Mouse (Mus musculus) forebrain, postnatal 0 days (tissue): ENCODE data around the gene Olfr506. TPM values are rescaled to one million over a fixed set of nuclear protein-coding genes. Genes with fewer than 3 reads are reported as not detected.
"Not testable (repeated sequence)": the region's sequence is repeated elsewhere in the genome, so short reads cannot be mapped to it uniquely, and the experiment has no call there.

Source experiments
- ATAC-seq: fragments of 200-750 bp; cut with Nextera tagmentation; 2 replicates; pipeline ENCODE4 v1.8.0; 2017; ENCODE audit warnings: mild to moderate bottlenecking, moderate library complexity
- DNase-seq: peaks from one replicate; pipeline ENCODE4 v3.0.0-alpha.2; 2015
- H3K27ac ChIP-seq: fragments of 300-500 bp; sonication (generic); 2 replicates; pipeline ENCODE4 v1.5.1; 2014; ENCODE audit warnings: low read depth, mild to moderate bottlenecking, antibody characterized with exemption, low read length, moderate library complexity, mixed read lengths
- H3K27me3 ChIP-seq: fragments of 300-500 bp; sonication (generic); 2 replicates; pipeline ENCODE4 v1.6.1; 2014; ENCODE audit warnings: mild to moderate bottlenecking, low read length, mixed read lengths; ENCODE audit not compliant: insufficient read depth
- H3K36me3 ChIP-seq: fragments of 300-500 bp; sonication (generic); 2 replicates; pipeline ENCODE4 v1.6.1; 2014; ENCODE audit warnings: mild to moderate bottlenecking, moderate library complexity; ENCODE audit not compliant: insufficient read depth
- H3K4me1 ChIP-seq: fragments of 300-500 bp; sonication (generic); 2 replicates; pipeline ENCODE4 v1.6.1; 2014; ENCODE audit warnings: antibody characterized with exemption; ENCODE audit not compliant: insufficient read depth
- H3K4me2 ChIP-seq: fragments of 300-500 bp; sonication (generic); 2 replicates; pipeline ENCODE4 v1.6.1; 2014; ENCODE audit warnings: low read depth, mild to moderate bottlenecking, moderate library complexity
- H3K4me3 ChIP-seq: fragments of 300-500 bp; sonication (generic); 2 replicates; pipeline ENCODE4 v1.5.1; 2014; ENCODE audit warnings: low read depth, low read length, mixed read lengths
- H3K9ac ChIP-seq: fragments of 300-500 bp; sonication (generic); 2 replicates; pipeline ENCODE4 v1.6.1; 2014; ENCODE audit warnings: mild to moderate bottlenecking
- H3K9me3 ChIP-seq: fragments of 300-500 bp; sonication (generic); 2 replicates; pipeline ENCODE4 v1.6.1; 2016; ENCODE audit warnings: low read length
- CTCF ChIP-seq: sonication (generic); IDR thresholded peaks from 2 replicates; pipeline ENCODE4 v1.5.1; 2016; ENCODE audit warnings: antibody characterized with exemption, control low read depth, low read depth
- WGBS: fragments of 180-500 bp; shearing (Covaris S2); extraction: QIAGEN DNeasy Blood & Tissue Kit; methylation state at CpG from one replicate; pipeline ENCODE4 v1.1.7; 2014; 5-methylcytosine and 5-hydroxymethylcytosine counted together
- polyA plus RNA-seq: library from polyadenylated mRNA; unstranded; fragments of >200 nt; fragmentation: Nextera tagmentation; extraction: Ambion mirVana; gene quantifications from 2 replicates; pipeline ENCODE4 v1.2.1, GENCODE M21; 2015
- total RNA-seq: library from RNA; depleted of rRNA; stranded (reverse); fragments of >200 nt; gene quantifications from 2 replicates; pipeline ENCODE4 v1.2.3, GENCODE M21; 2014; rRNA removed

The Olfr506 gene
- total RNA-seq (not detected in 2 replicates), polyA plus RNA-seq (not detected in 2 replicates)

DNA sequence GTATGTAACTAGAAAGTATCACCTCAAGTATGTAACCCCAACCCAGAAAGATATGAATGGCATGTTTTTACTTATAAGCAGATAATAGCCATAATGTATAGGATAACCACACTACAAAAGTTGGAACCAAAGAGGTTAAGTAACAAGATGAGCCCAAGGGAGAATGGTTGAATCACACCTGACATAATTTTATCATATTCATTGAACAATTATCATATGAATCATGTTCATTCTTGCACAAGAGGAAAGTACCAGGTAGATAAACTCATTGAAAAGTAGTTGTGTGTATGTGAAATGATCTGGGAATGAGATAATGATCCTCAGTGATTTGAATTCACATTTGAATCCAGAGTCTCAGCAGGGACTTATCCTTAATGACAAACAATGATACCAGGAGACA lies at the start of gene Olfr506:
Gene Olfr506 (plus strand): TSS at position 301 of the 400 bp plus-strand sequence.
- H3K9ac ChIP-seq, result no peak within 1 kb of the TSS
- no peak within 1 kb of the TSS for H3K27ac ChIP-seq
- DNase-seq, result no peak
- no peaks in the 10 kb centered on the region for H3K36me3 ChIP-seq
- H3K4me1 ChIP-seq, result no peaks in the 10 kb centered on the region
- H3K9me3 ChIP-seq, result no peaks in the 10 kb centered on the region
- ATAC-seq, result no peak
- no peak within 1 kb of the TSS for H3K4me2 ChIP-seq
- no peak for TF ChIP-seq CTCF
- no peak within 1 kb of the TSS for H3K4me3 ChIP-seq
- H3K27me3 ChIP-seq, result no peaks in the 10 kb centered on the region

DNA sequence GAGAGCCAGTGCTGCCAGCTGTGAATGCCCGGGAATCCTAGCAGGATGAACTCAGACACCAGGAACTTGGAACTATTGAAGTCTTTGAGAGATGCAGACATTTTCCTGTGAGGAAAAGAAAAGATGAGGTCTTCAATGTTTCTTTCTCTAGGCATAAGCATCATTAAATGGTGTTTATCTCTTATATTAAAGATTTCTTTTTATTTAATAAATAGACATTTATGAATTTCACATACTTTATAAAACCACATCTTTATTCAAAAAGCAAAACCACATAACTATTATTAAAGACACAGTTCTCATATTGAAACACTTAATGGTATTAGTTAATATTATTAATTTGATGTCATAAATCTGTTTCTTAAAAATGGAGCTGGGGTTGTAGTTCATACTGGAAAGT lies 44.9 kb upstream of the Olfr506 start, which contains the start of gene Olfr504:
Gene Olfr504 (minus strand): TSS at position 101 of the 400 bp plus-strand sequence.
- DNase-seq, result no peak
- H3K9me3 ChIP-seq, result no peaks in the 10 kb centered on the region
- no peaks in the 10 kb centered on the region for H3K4me1 ChIP-seq
- WGBS, result 95% methylated on average over 1 of the region's 1 CpGs
- H3K36me3 ChIP-seq, result no peaks in the 10 kb centered on the region
- no peak within 1 kb of the TSS for H3K27ac ChIP-seq
- no peak for ATAC-seq
- no peaks in the 10 kb centered on the region for H3K27me3 ChIP-seq
- TF ChIP-seq CTCF, result no peak
- no peak within 1 kb of the TSS for H3K4me3 ChIP-seq
- no peak within 1 kb of the TSS for H3K9ac ChIP-seq
- no peak within 1 kb of the TSS for H3K4me2 ChIP-seq

DNA sequence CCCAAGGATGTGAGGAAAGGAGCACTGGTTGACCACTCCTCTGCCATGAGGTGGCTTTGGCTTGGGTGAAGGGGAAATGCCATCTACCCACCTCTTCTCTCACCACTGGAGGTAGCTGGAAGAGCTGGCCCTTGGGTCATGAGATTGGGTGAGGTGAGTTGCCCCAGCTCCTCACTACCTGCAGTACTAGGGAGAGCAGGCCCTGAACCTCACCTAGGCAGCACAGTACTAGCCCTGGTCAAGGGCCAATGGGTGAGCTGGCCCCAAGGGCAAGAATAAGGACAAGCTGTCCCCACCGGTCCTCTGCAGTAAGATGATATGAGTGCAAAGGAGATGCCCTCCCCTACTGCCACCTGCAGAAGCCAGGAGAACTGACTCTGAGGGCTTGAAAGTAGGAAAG lies 20.8 kb upstream of the Olfr506 start:
- H3K4me3 ChIP-seq, result no peak overlapping the region
- no peaks in the 10 kb centered on the region for H3K4me1 ChIP-seq
- no peak for DNase-seq
- 93% methylated on average over 1 of the region's 1 CpGs for WGBS
- no peaks in the 10 kb centered on the region for H3K27me3 ChIP-seq
- no peak overlapping the region for H3K9ac ChIP-seq
- no peak for ATAC-seq
- TF ChIP-seq CTCF, result no peak
- no peaks in the 10 kb centered on the region for H3K36me3 ChIP-seq
- H3K9me3 ChIP-seq, result no peaks in the 10 kb centered on the region
- no peak overlapping the region for H3K4me2 ChIP-seq
- no peak overlapping the region for H3K27ac ChIP-seq

DNA sequence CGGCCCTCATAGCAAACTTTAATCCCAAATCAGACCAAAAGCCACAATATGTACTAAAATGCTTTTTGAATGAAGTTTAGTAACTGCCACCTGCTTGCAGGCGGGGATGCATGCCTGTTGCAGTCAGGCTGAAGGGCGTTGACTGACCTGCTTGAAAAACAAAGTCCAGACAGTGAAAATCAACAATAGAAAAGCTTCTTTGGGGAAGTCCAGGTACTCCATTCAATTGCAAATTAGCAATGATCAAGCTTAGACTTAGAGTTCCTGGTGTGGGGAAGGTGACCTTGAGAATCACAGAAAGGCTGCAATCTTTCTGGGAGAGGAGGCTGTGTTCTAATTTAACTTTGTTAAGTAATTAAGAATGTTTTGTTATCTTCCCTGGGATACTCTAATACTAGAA lies 8.7 kb upstream of the Olfr506 start:
- not testable (repeated sequence) for H3K27ac ChIP-seq, H3K9ac ChIP-seq, H3K9me3 ChIP-seq, ATAC-seq, H3K27me3 ChIP-seq, H3K36me3 ChIP-seq, H3K4me3 ChIP-seq, DNase-seq, H3K4me1 ChIP-seq, H3K4me2 ChIP-seq
- 82% methylated on average over 3 of the region's 3 CpGs for WGBS

DNA sequence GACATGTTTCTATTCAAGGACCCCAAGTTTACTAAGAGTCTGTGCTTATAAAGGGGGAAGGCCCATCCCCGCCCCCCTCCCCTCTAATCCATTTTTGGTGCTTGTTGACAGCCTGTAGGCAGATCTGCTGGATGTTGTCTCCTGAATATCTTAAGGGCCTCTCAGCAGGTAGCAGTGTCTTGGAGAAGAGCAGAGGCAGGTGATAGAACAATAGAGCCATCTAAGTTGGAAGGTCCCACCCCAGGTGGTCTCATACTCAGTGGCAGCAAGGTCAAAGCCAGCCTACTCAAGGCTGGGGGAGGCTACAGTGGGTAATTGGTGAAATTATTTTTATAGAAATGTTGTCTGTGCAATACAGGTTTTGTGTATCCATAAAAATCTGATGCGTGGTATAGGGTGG lies 3.5 kb downstream of the Olfr506 start:
- Histone ChIP-seq H3K4me1 (no peaks in the 10 kb centered on the region), H3K4me3 (no peak overlapping the region), H3K4me2 (no peak overlapping the region), H3K9me3 (no peaks in the 10 kb centered on the region), H3K36me3 (no peaks in the 10 kb centered on the region), H3K27me3 (no peaks in the 10 kb centered on the region), H3K27ac (no peak overlapping the region), H3K9ac (no peak overlapping the region)
- ATAC-seq (no peak), DNase-seq (no peak)
- 88% methylated on average over 2 of the region's 2 CpGs for WGBS
- TF ChIP-seq CTCF, result no peak

DNA sequence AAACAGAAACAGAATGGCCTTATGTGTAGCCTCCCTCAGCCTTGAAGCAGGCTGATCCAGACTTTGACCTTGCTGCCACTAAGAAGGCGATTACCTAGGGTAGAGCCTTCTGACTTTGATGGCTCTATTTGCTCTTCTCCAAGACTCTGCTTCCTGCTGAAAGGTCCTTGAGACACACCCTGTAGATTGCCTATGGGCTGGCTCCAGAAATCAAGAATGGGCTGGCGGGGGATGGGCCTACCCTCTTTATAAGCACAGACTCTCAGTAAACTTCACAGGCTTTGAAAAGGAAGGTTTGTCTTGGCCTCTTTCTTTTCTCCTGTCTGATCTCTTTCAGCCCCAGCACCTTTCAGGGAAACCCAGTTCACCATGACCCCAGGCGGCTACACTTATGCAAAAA lies 6.2 kb downstream of the Olfr506 start:
- not testable (repeated sequence) for DNase-seq, ATAC-seq, H3K4me2 ChIP-seq, H3K9ac ChIP-seq, H3K4me3 ChIP-seq, H3K4me1 ChIP-seq, H3K27ac ChIP-seq, H3K36me3 ChIP-seq, H3K9me3 ChIP-seq, H3K27me3 ChIP-seq
- WGBS, result 61% methylated on average over 3 of the region's 3 CpGs

DNA sequence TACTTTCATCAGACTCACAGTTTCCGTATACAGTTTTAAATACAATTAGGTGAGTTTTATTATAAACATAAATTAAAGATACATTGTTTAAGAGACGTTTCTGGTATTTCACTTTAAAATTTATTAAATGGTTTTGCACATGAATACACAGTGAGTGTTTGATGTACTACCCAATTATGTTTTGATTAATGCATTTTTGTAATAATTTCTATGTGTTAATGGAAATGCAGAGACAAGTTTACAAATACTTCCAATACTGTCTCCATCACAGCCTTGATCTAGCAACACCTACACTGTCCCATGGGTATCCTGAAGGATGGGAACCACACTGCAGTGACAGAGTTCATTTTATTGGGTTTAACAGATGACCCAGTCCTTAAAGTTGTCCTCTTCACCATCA lies 10.9 kb downstream of the Olfr506 start, which contains the start of gene Olfr507:
Gene Olfr507 (plus strand): TSS at position 301 of the 400 bp plus-strand sequence.
- H3K27ac ChIP-seq, result no peak within 1 kb of the TSS
- no peaks in the 10 kb centered on the region for H3K4me1 ChIP-seq
- TF ChIP-seq CTCF, result no peak
- H3K9me3 ChIP-seq, result no peaks in the 10 kb centered on the region
- no peaks in the 10 kb centered on the region for H3K36me3 ChIP-seq
- no peak within 1 kb of the TSS for H3K4me2 ChIP-seq
- no peak within 1 kb of the TSS for H3K9ac ChIP-seq
- ATAC-seq, result no peak
- WGBS, result 80% methylated on average over 2 of the region's 2 CpGs
- no peaks in the 10 kb centered on the region for H3K27me3 ChIP-seq
- no peak within 1 kb of the TSS for H3K4me3 ChIP-seq
- DNase-seq, result no peak

DNA sequence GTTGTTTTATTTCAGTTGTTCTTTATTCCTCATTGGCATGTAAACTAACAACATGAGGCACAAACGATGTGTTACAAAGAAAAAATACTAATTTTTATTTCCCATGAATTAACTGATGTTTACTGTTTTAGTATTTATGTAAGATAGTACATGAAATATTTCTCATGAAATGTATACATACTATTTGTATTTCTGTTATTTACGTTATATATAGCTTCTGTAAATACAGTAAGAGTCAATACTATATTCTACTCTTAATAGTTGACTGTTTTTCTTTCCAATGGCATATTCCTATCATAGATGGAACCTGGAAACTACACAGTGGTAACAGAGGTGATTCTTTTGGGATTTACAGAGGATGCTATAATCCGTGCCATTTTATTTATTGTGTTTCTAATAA lies 19.1 kb downstream of the Olfr506 start, which contains the start of gene Olfr508:
Gene Olfr508 (plus strand): TSS at position 301 of the 400 bp plus-strand sequence.
- H3K27ac ChIP-seq, result no peak within 1 kb of the TSS
- WGBS, result 87% methylated on average over 3 of the region's 3 CpGs
- DNase-seq (no peak), ATAC-seq (no peak)
- H3K4me1 ChIP-seq, result no peaks in the 10 kb centered on the region
- H3K9ac ChIP-seq, result no peak within 1 kb of the TSS
- no peaks in the 10 kb centered on the region for H3K36me3 ChIP-seq
- no peaks in the 10 kb centered on the region for H3K27me3 ChIP-seq
- no peak within 1 kb of the TSS for H3K4me3 ChIP-seq
- TF ChIP-seq CTCF, result no peak
- no peaks in the 10 kb centered on the region for H3K9me3 ChIP-seq
- H3K4me2 ChIP-seq, result no peak within 1 kb of the TSS
